Mouse (Mus musculus) brain, adult 2 months (tissue): Measurements from ENCODE around the gene 2810408A11Rik.
A peak's percentile ranks its signal among the peaks of the same experiment; 100 is the strongest.
"Not testable (repeated sequence)": the region's sequence is repeated elsewhere in the genome, so short reads cannot be mapped to it uniquely, and the experiment has no call there.

Experiments
- DNase-seq: peaks from one replicate; pipeline ENCODE4 v3.0.0; 2011; ENCODE audit warnings: low read depth, low spot score

2810408A11Rik gene

GRCm38 (mm10) chr11:69931769-69932168 lies 31.0 kb upstream of the 2810408A11Rik start:
- DNase-seq, result no peak

- no peak for DNase-seq
These were observed 30.3 kb upstream of the 2810408A11Rik start for GRCm38 (mm10) chr11:69930967-69931537.

GRCm38 (mm10) chr11:69930176-69930575 lies 29.4 kb upstream of the 2810408A11Rik start:
- DNase-seq, result not testable (repeated sequence)

GRCm38 (mm10) chr11:69929712-69930111 lies 28.9 kb upstream of the 2810408A11Rik start:
- DNase-seq, result no peak

- no peak for DNase-seq
These were observed 26.7 kb upstream of the 2810408A11Rik start for GRCm38 (mm10) chr11:69927501-69927900.

- DNase-seq, result no peak
These were observed 22.0 kb upstream of the 2810408A11Rik start for GRCm38 (mm10) chr11:69922796-69923195.

- peak; percentile 29 for DNase-seq
These were observed 21.4 kb upstream of the 2810408A11Rik start for GRCm38 (mm10) chr11:69922012-69922756.

- peak; percentile 100 for DNase-seq
These were observed 20.6 kb upstream of the 2810408A11Rik start, which contains the start of gene Eif5a for GRCm38 (mm10) chr11:69921114-69922011. Eif5a (minus strand) TSS chr11:69921958.

GRCm38 (mm10) chr11:69920266-69921031 lies 19.7 kb upstream of the 2810408A11Rik start:
- DNase-seq, result peak; percentile 60

GRCm38 (mm10) chr11:69919661-69920265 lies 19.0 kb upstream of the 2810408A11Rik start:
- DNase-seq, result peak; percentile 77

- no peak for DNase-seq
These were observed 18.3 kb upstream of the 2810408A11Rik start for GRCm38 (mm10) chr11:69919053-69919452.

- no peak for DNase-seq
These were observed 17.3 kb upstream of the 2810408A11Rik start for GRCm38 (mm10) chr11:69918118-69918517.

GRCm38 (mm10) chr11:69917379-69917948 lies 16.7 kb upstream of the 2810408A11Rik start:
- DNase-seq, result no peak

- DNase-seq, result not testable (repeated sequence)
These were observed 16.0 kb upstream of the 2810408A11Rik start for GRCm38 (mm10) chr11:69916652-69917378.

GRCm38 (mm10) chr11:69915667-69916627 lies 15.2 kb upstream of the 2810408A11Rik start:
- DNase-seq, result no peak

- DNase-seq, result no peak
These were observed 14.2 kb upstream of the 2810408A11Rik start for GRCm38 (mm10) chr11:69914917-69915430.

GRCm38 (mm10) chr11:69914372-69914764 lies 13.6 kb upstream of the 2810408A11Rik start:
- no peak for DNase-seq
